Mouse (Mus musculus) limb, embryonic 13.5 days (tissue): Measurements from ENCODE around the gene Gatd1. TPM values are rescaled to one million over a fixed set of nuclear protein-coding genes. Genes with fewer than 3 reads are reported as not detected.
A peak's percentile ranks its signal among the peaks of the same experiment; 100 is the strongest.

Source experiments
- ATAC-seq: fragments of 200-750 bp; cut with Nextera tagmentation; 2 replicates; pipeline ENCODE4 v1.8.0; 2017; ENCODE audit warnings: low read depth, moderate number of reproducible peaks, moderate TSS enrichment; ENCODE audit not compliant: low FRiP score
- H3K27ac ChIP-seq: fragments of 300-500 bp; sonication (generic); 2 replicates; pipeline ENCODE4 v1.5.1; 2015; ENCODE audit warnings: inconsistent platforms, mild to moderate bottlenecking, moderate library complexity
- H3K27me3 ChIP-seq: fragments of 300-500 bp; sonication (generic); 2 replicates; pipeline ENCODE4 v1.6.1; 2015; ENCODE audit warnings: mild to moderate bottlenecking, inconsistent platforms
- H3K36me3 ChIP-seq: fragments of 300-500 bp; sonication (generic); 2 replicates; pipeline ENCODE4 v1.6.1; 2015; ENCODE audit warnings: inconsistent platforms, mild to moderate bottlenecking, moderate library complexity
- H3K4me1 ChIP-seq: fragments of 300-500 bp; sonication (generic); 2 replicates; pipeline ENCODE4 v1.6.1; 2015; ENCODE audit warnings: inconsistent platforms
- H3K4me2 ChIP-seq: fragments of 300-500 bp; sonication (generic); replicated peaks from 2 replicates; pipeline ENCODE4 v1.6.1; 2015; ENCODE audit warnings: inconsistent platforms, mild to moderate bottlenecking, moderate library complexity
- H3K4me3 ChIP-seq: fragments of 300-500 bp; sonication (generic); 2 replicates; pipeline ENCODE4 v1.5.1; 2015; ENCODE audit warnings: moderate library complexity, mild to moderate bottlenecking, inconsistent platforms
- H3K9ac ChIP-seq: fragments of 300-500 bp; sonication (generic); 2 replicates; pipeline ENCODE4 v1.6.1; 2015; ENCODE audit warnings: mild to moderate bottlenecking, inconsistent platforms
- H3K9me3 ChIP-seq: fragments of 300-500 bp; sonication (generic); 2 replicates; pipeline ENCODE4 v1.6.1; 2016; ENCODE audit warnings: inconsistent platforms
- WGBS: fragments of 180-500 bp; shearing (Covaris S2); methylation state at CpG from one replicate; pipeline ENCODE4 v1.1.7; 2015; 5-methylcytosine and 5-hydroxymethylcytosine counted together
- polyA plus RNA-seq: library from polyadenylated mRNA; unstranded; fragments of >200 nt; fragmentation: Nextera tagmentation; extraction: Ambion mirVana; gene quantifications from 2 replicates; pipeline ENCODE4 v1.2.1, GENCODE M21; 2015

The Gatd1 gene
- polyA plus RNA-seq, 1 experiment from 2014 or later = 73.8 TPM

DNA sequence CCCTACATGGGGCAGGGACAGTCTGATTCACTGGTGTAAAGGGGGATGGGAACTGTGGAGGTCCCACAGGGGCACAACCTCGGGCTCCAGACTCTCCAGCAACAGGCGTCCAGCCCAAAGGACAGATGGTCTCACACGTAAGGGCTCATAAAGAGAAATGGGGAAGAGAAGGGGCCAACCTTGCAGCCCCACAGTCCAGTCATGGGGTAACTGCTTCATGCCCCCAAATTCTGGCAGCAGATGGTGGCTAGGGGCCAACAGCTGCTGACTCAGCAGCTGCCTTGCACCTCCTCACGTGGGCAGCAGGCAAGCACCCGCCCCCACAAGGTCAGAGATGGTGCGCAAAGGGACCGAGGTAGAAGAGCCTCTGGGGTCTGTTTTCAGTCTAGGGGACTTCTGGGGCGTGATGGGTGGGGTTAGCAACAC lies 18.3 kb upstream of the Gatd1 start:
- Histone ChIP-seq H3K27ac (no peak overlapping the region), H3K9me3 (no peaks in the 10 kb centered on the region), H3K4me2 (no peak overlapping the region), H3K4me3 (no peak overlapping the region), H3K36me3 (peaks cover 40% of the 10 kb centered on the region), H3K27me3 (no peaks in the 10 kb centered on the region), H3K4me1 (peaks cover 60% of the 10 kb centered on the region), H3K9ac (no peak overlapping the region)
- WGBS = 81% methylated on average over 8 of the region's 8 CpGs
- ATAC-seq = no peak

DNA sequence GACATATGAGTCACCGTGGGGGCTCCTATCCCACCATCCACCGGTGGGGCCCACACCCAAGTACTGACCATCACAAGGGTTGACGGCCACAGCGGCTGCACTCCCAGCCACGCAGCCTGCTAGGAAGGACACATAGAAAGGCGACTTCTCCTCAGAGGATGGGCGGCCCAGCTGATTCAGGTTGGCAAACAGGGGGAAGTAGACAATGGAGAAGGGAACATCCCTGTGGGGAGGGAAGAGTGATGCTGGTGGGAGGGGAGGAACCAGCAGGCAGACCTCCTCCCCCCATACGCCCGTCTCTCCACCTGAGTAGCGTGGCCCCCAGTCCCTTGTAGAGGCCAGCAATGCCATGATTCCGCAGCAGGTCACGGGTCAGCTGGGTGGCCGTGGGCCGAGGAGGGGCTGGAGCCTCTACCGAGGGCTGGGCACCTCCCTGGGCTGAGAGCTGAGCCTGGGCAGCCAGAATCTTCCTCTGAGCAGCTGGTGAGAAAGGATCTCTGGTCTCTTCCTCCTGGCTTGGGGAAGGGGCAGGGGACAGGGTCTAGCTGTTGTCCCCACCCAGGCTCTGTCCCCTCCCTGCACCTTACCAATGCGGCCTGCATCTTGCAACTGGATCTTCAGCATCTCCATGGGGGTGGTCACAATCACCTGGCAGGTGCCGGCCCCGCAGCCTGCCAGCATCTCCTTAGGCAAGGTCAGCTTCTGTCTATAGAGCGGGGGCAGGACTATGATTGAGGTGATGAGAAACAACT lies 17.7 kb upstream of the Gatd1 start:
- no peaks in the 10 kb centered on the region for H3K27me3 ChIP-seq
- ATAC-seq = no peak
- H3K4me1 ChIP-seq = peaks cover 55% of the 10 kb centered on the region
- no peak overlapping the region for H3K9ac ChIP-seq
- no peaks in the 10 kb centered on the region for H3K9me3 ChIP-seq
- WGBS = 91% methylated on average over 19 of the region's 19 CpGs
- no peak overlapping the region for H3K27ac ChIP-seq
- H3K36me3 ChIP-seq = peaks cover 40% of the 10 kb centered on the region
- H3K4me2 ChIP-seq = no peak overlapping the region
- no peak overlapping the region for H3K4me3 ChIP-seq

GRCm38 (mm10) chr7:141430585-141431240 lies 16.8 kb upstream of the Gatd1 start:
- no peak for ATAC-seq
- H3K4me1 ChIP-seq = peaks cover 46% of the 10 kb centered on the region
- 95% methylated on average over 9 of the region's 9 CpGs for WGBS
- 0 out of 2 replicates have a peak overlapping the region, but pooled peaks have one; percentile 56 for H3K9ac ChIP-seq
- no peak overlapping the region for H3K27ac ChIP-seq
- no peak overlapping the region for H3K4me3 ChIP-seq
- H3K27me3 ChIP-seq = no peaks in the 10 kb centered on the region
- H3K36me3 ChIP-seq = peaks cover 40% of the 10 kb centered on the region
- H3K4me2 ChIP-seq = no peak overlapping the region
- no peaks in the 10 kb centered on the region for H3K9me3 ChIP-seq

- H3K27me3 ChIP-seq = no peaks in the 10 kb centered on the region
- H3K9ac ChIP-seq = 0 out of 2 replicates have a peak overlapping the region, but pooled peaks have one; percentile 56
- WGBS = 64% methylated on average over 9 of the region's 9 CpGs
- H3K4me1 ChIP-seq = peaks cover 39% of the 10 kb centered on the region
- H3K36me3 ChIP-seq = peaks cover 40% of the 10 kb centered on the region
- H3K4me2 ChIP-seq = peak overlapping the region; percentile 62
- no peak overlapping the region for H3K4me3 ChIP-seq
- ATAC-seq = no peak
- 0 out of 2 replicates have a peak overlapping the region, but pooled peaks have one; percentile 22 for H3K27ac ChIP-seq
- no peaks in the 10 kb centered on the region for H3K9me3 ChIP-seq
Observed at GRCm38 (mm10) chr7:141429840-141430584, 16.1 kb upstream of the Gatd1 start.

DNA sequence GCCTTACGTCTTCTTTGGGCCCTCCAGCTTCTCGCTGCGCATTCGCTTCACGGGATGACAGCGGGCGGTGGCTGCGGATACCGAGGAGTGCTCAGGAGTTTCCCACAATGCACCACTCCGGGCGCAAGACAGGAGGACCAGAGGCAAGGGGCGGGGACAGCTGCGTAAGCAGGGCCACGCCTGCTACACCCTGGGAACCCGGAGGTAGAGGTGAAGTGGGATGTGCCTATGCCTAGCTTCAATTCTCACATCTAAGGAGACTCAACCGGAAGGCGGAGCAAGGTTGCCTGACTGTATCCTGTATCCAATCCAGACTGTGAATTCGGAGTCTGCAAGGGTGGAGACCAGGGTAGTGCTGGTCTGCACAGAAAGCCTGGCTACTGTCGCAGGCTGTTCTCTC lies 15.4 kb upstream of the Gatd1 start, which contains the start of gene Cend1:
Cend1 (minus strand) TSS at position 182 of the 400 bp plus-strand sequence.
- H3K27me3 ChIP-seq = no peaks in the 10 kb centered on the region
- H3K9ac ChIP-seq = peak within 1 kb of the TSS; percentile 56
- peak within 1 kb of the TSS; percentile 36 for H3K4me3 ChIP-seq
- no peaks in the 10 kb centered on the region for H3K9me3 ChIP-seq
- peaks cover 32% of the 10 kb centered on the region for H3K4me1 ChIP-seq
- H3K27ac ChIP-seq = 0 out of 2 replicates have a peak within 1 kb of the TSS, but pooled peaks have one; percentile 22
- peak; percentile 78 for ATAC-seq
- 4% methylated on average over 19 of the region's 19 CpGs for WGBS
- peak within 1 kb of the TSS; percentile 62 for H3K4me2 ChIP-seq
- peaks cover 40% of the 10 kb centered on the region for H3K36me3 ChIP-seq

DNA sequence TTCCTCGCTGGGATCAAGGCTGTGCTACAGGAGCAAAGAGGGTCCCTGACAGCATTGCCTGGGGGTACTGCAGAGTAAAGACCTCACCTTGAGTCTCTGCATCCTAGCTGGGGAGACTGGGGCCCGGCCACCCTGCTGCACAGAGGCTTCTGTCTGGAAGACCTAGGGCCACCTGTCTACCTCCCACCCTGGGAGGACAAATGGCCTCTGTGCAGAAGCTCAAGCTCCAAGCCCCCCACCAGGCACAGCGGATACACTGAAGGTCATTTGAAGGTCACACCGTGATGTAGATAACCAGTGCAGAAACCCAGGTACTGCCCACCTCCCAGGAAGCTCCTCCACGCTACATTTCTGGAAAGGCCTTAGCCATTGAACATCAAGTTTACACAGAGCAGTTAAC lies 14.8 kb upstream of the Gatd1 start:
- Histone ChIP-seq H3K4me2 (peak overlapping the region; percentile 62), H3K9ac (peak overlapping the region; percentile 56; the same call in 1 of the 2 replicates)

GRCm38 (mm10) chr7:141426948-141427730 lies 13.2 kb upstream of the Gatd1 start:
- Histone ChIP-seq H3K27ac (no peak overlapping the region), H3K4me1 (peaks cover 21% of the 10 kb centered on the region), H3K36me3 (peaks cover 22% of the 10 kb centered on the region), H3K27me3 (no peaks in the 10 kb centered on the region), H3K9ac (no peak overlapping the region), H3K4me3 (no peak overlapping the region), H3K9me3 (no peaks in the 10 kb centered on the region), H3K4me2 (no peak overlapping the region)
- ATAC-seq = no peak
- 80% methylated on average over 12 of the region's 12 CpGs for WGBS

More for the DNA sequence above, 14.8 kb upstream of the Gatd1 start:
- Histone ChIP-seq H3K9me3 (no peaks in the 10 kb centered on the region), H3K4me1 (peaks cover 26% of the 10 kb centered on the region), H3K4me3 (peak overlapping the region; percentile 36), H3K27me3 (no peaks in the 10 kb centered on the region), H3K36me3 (peaks cover 38% of the 10 kb centered on the region), H3K27ac (no peak overlapping the region)
- 59% methylated on average over 5 of the region's 5 CpGs for WGBS
- no peak for ATAC-seq

GRCm38 (mm10) chr7:141423811-141424210 lies 9.9 kb upstream of the Gatd1 start:
- WGBS = 70% methylated on average over 4 of the region's 4 CpGs
- H3K9ac ChIP-seq = no peak overlapping the region
- no peak overlapping the region for H3K4me2 ChIP-seq
- peaks cover 8% of the 10 kb centered on the region for H3K4me1 ChIP-seq
- H3K36me3 ChIP-seq = no peaks in the 10 kb centered on the region
- H3K27me3 ChIP-seq = no peaks in the 10 kb centered on the region
- no peak overlapping the region for H3K27ac ChIP-seq
- no peaks in the 10 kb centered on the region for H3K9me3 ChIP-seq
- H3K4me3 ChIP-seq = no peak overlapping the region
- ATAC-seq = no peak

GRCm38 (mm10) chr7:141420030-141420702 lies 6.2 kb upstream of the Gatd1 start:
- H3K4me2 ChIP-seq = no peak overlapping the region
- 78% methylated on average over 9 of the region's 9 CpGs for WGBS
- no peaks in the 10 kb centered on the region for H3K27me3 ChIP-seq
- H3K4me3 ChIP-seq = no peak overlapping the region
- H3K27ac ChIP-seq = no peak overlapping the region
- H3K36me3 ChIP-seq = no peaks in the 10 kb centered on the region
- no peak overlapping the region for H3K9ac ChIP-seq
- peaks cover 4% of the 10 kb centered on the region for H3K4me1 ChIP-seq
- no peaks in the 10 kb centered on the region for H3K9me3 ChIP-seq
- ATAC-seq = no peak

DNA sequence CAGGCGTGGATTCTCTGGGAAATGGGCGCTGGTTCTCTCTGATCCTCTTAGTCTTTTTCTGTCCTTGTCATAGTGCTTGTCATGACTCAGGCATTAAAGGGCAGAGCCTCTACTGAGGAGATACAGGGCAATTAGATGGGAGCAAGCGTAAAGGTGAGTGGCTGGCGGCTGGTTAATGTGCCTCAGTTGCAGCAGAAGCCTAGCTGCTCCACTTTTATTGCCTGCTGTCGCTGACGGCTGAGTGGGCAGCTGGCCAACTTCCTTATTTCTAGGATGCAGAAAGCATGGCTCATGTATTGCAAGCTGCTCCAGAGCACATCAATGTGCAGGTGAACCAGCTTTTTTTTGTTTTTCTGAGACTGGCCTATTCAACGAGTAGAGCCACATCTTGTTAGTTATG lies 5.0 kb upstream of the Gatd1 start:
- Histone ChIP-seq H3K27ac (no peak overlapping the region), H3K9ac (no peak overlapping the region), H3K9me3 (no peaks in the 10 kb centered on the region), H3K36me3 (no peaks in the 10 kb centered on the region), H3K4me3 (no peak overlapping the region), H3K4me2 (no peak overlapping the region), H3K27me3 (no peaks in the 10 kb centered on the region), H3K4me1 (peaks cover 4% of the 10 kb centered on the region)
- ATAC-seq = no peak
- WGBS = 37% methylated on average over 7 of the region's 7 CpGs
